In genomic region chr13:47226521-47226920, GRCm38 (mm10) we compare ENCODE assay signal across 14 mouse cellular contexts.
DNase-seq lines count a peak whose midpoint lies in the region; TF ChIP-seq lines count a peak whose summit lies in the region.
"Had no signal": no experiment of that assay in that cellular context is flagged by ENCODE, and none has a peak within 500 bp of the region (broad histone marks: within the 10 kb centered on the region; RNA-seq: fewer than 3 reads in every experiment).

No protein-coding gene starts in this region.

- no peak overlapping the region for H3K4me3 ChIP-seq in layer of hippocampus, adult 2 months
- H3K4me3 ChIP-seq: intestine, embryonic 15.5 days; neural tube, embryonic 12.5 days had no signal

- no peak overlapping the region for H3K27ac ChIP-seq in layer of hippocampus, adult 2 months
- H3K27ac ChIP-seq: intestine, embryonic 15.5 days; neural tube, embryonic 12.5 days had no signal

- peak; percentile 57 for TF ChIP-seq CTCF in layer of hippocampus, adult 2 months (conservative IDR thresholded peaks at IDR 0.05)

- DNase-seq in layer of hippocampus, adult 2 months (ENCODE audit: low spot score in 2 of 2) = no peak
- no peak for DNase-seq in layer of hippocampus, postnatal 25 days (ENCODE audit: extremely low spot score in 1 of 2, low spot score in 1 of 2)
- DNase-seq in 416B (ENCODE audit: low read depth) = peak; percentile 7
- peak; percentile 34 for DNase-seq in ES-CJ7 (ENCODE audit: low read depth, low spot score)
- DNase-seq in c-Kit-positive CD71-positive TER-119-positive erythroid progenitor cells, embryonic 14.5 days (ENCODE audit: low spot score) = peak; percentile 6
- no peak for DNase-seq in cerebellum, adult 9-10 months
- DNase-seq in lung, adult 18-20 months = no peak
- DNase-seq: adrenal gland, postnatal 10 days; cerebellum, postnatal 25 days; gastrocnemius, postnatal 36 days; kidney, postnatal 36 days; right cerebral cortex, postnatal 25 days had no signal

Comparison
In these comparisons a context has a peak if more than half of its experiments do, and no peak if none do; other contexts are left out.
1. DNase-seq: peak in 416B (single experiment), ES-CJ7 (single experiment) and c-Kit-positive CD71-positive TER-119-positive erythroid progenitor cells, embryonic 14.5 days (single experiment); none in layer of hippocampus, adult 2 months (0 of 2), layer of hippocampus, postnatal 25 days (0 of 2), cerebellum, adult 9-10 months (single experiment) and lung, adult 18-20 months (0 of 2).